Mouse (Mus musculus) midbrain, embryonic 10.5 days (tissue): Measurements from ENCODE around the gene Cradd. TPM values are rescaled to one million over a fixed set of nuclear protein-coding genes. Genes with fewer than 3 reads are reported as not detected.

ENCODE experiments used
- DNase-seq: peaks from one replicate; pipeline ENCODE4 v3.0.0-alpha.2; 2017; ENCODE audit warnings: low spot score
- H3K27ac ChIP-seq: fragments of 300-500 bp; sonication (generic); replicated peaks from 2 replicates; pipeline ENCODE4 v1.5.1; 2016; ENCODE audit warnings: mild to moderate bottlenecking
- H3K27me3 ChIP-seq: fragments of 300-500 bp; sonication (generic); 2 replicates; pipeline ENCODE4 v1.6.1; 2016; ENCODE audit warnings: low read depth, mild to moderate bottlenecking; ENCODE audit not compliant: poor library complexity, severe bottlenecking
- H3K36me3 ChIP-seq: fragments of 300-500 bp; sonication (generic); 2 replicates; pipeline ENCODE4 v1.6.1; 2016; ENCODE audit warnings: mild to moderate bottlenecking, moderate library complexity
- H3K4me1 ChIP-seq: fragments of 300-500 bp; sonication (generic); 2 replicates; pipeline ENCODE4 v1.6.1; 2016
- H3K4me3 ChIP-seq: fragments of 300-500 bp; sonication (generic); 2 replicates; pipeline ENCODE4 v1.5.1; 2016; ENCODE audit warnings: mild to moderate bottlenecking, moderate library complexity
- H3K9me3 ChIP-seq: fragments of 300-500 bp; sonication (generic); replicated peaks from 2 replicates; pipeline ENCODE4 v1.6.1; 2016; ENCODE audit warnings: mild to moderate bottlenecking
- whole genome bisulfite sequencing: fragments of 180-500 bp; shearing (Covaris S2); methylation state at CpG from one replicate; pipeline ENCODE4 v1.1.7; 2016; 5-methylcytosine and 5-hydroxymethylcytosine counted together
- polyA plus RNA-seq: library from polyadenylated mRNA; unstranded; fragments of >200 nt; fragmentation: Nextera tagmentation; extraction: Ambion mirVana; gene quantifications from 2 replicates; pipeline ENCODE4 v1.2.1, GENCODE M21; 2016

The Cradd gene
- polyA plus RNA-seq, 1 experiment from 2014 or later, result 14.4 TPM

- peaks cover 18% of the 10 kb centered on the region for H3K27me3 ChIP-seq
- H3K9me3 ChIP-seq, result no peaks in the 10 kb centered on the region
- 67% methylated on average over 10 of the region's 10 CpGs for WGBS
- no peaks in the 10 kb centered on the region for H3K36me3 ChIP-seq
- no peak overlapping the region for H3K27ac ChIP-seq
- DNase-seq, result no peak
- no peak overlapping the region for H3K4me3 ChIP-seq
- peaks cover 66% of the 10 kb centered on the region for H3K4me1 ChIP-seq
Observed at GRCm38 (mm10) chr10:95258471-95259155, 65.3 kb downstream of the Cradd start.

- Histone ChIP-seq H3K36me3 (no peaks in the 10 kb centered on the region), H3K27ac (no peak overlapping the region), H3K4me3 (no peak overlapping the region), H3K4me1 (peaks cover 62% of the 10 kb centered on the region), H3K9me3 (no peaks in the 10 kb centered on the region), H3K27me3 (peaks cover 12% of the 10 kb centered on the region)
- 63% methylated on average over 8 of the region's 8 CpGs for WGBS
- DNase-seq, result no peak
Observed at GRCm38 (mm10) chr10:95257979-95258378, 66.0 kb downstream of the Cradd start.

GRCm38 (mm10) chr10:95256095-95256494 is 67.8 kb downstream of the Cradd start:
- Histone ChIP-seq H3K4me3 (no peak overlapping the region), H3K27me3 (no peaks in the 10 kb centered on the region), H3K9me3 (no peaks in the 10 kb centered on the region), H3K27ac (peak overlapping the region; percentile 74), H3K4me1 (peaks cover 54% of the 10 kb centered on the region), H3K36me3 (no peaks in the 10 kb centered on the region)
- 38% methylated on average over 7 of the region's 7 CpGs for WGBS
- DNase-seq, result no peak

- DNase-seq, result no peak
- no peak overlapping the region for H3K4me3 ChIP-seq
- H3K27ac ChIP-seq, result no peak overlapping the region
- no peaks in the 10 kb centered on the region for H3K36me3 ChIP-seq
- H3K4me1 ChIP-seq, result peaks cover 61% of the 10 kb centered on the region
- H3K9me3 ChIP-seq, result no peaks in the 10 kb centered on the region
- 86% methylated on average over 8 of the region's 8 CpGs for WGBS
- H3K27me3 ChIP-seq, result no peaks in the 10 kb centered on the region
Observed at GRCm38 (mm10) chr10:95255018-95255680, 68.8 kb downstream of the Cradd start.

- no peak for DNase-seq
- H3K27me3 ChIP-seq, result no peaks in the 10 kb centered on the region
- peak overlapping the region; percentile 18; the same call in 1 of the 2 replicates for H3K27ac ChIP-seq
- H3K9me3 ChIP-seq, result no peaks in the 10 kb centered on the region
- no peaks in the 10 kb centered on the region for H3K36me3 ChIP-seq
- WGBS, result 58% methylated on average over 13 of the region's 13 CpGs
- peaks cover 59% of the 10 kb centered on the region for H3K4me1 ChIP-seq
- no peak overlapping the region for H3K4me3 ChIP-seq
Observed at GRCm38 (mm10) chr10:95254453-95255001, 69.4 kb downstream of the Cradd start.

GRCm38 (mm10) chr10:95254046-95254445 is 69.9 kb downstream of the Cradd start:
- 68% methylated on average over 3 of the region's 3 CpGs for WGBS
- Histone ChIP-seq H3K27me3 (no peaks in the 10 kb centered on the region), H3K36me3 (no peaks in the 10 kb centered on the region), H3K4me1 (peaks cover 54% of the 10 kb centered on the region), H3K27ac (0 out of 2 replicates have a peak overlapping the region, but pooled peaks have one; percentile 18), H3K9me3 (no peaks in the 10 kb centered on the region), H3K4me3 (no peak overlapping the region)
- DNase-seq, result no peak

- H3K36me3 ChIP-seq, result no peaks in the 10 kb centered on the region
- H3K4me3 ChIP-seq, result no peak overlapping the region
- no peaks in the 10 kb centered on the region for H3K9me3 ChIP-seq
- peaks cover 41% of the 10 kb centered on the region for H3K4me1 ChIP-seq
- no peaks in the 10 kb centered on the region for H3K27me3 ChIP-seq
- H3K27ac ChIP-seq, result no peak overlapping the region
- 69% methylated on average over 16 of the region's 16 CpGs for whole genome bisulfite sequencing
- no peak for DNase-seq
Observed at GRCm38 (mm10) chr10:95251674-95252073, 72.3 kb downstream of the Cradd start.

- Histone ChIP-seq H3K4me1 (peaks cover 20% of the 10 kb centered on the region), H3K36me3 (no peaks in the 10 kb centered on the region), H3K27me3 (no peaks in the 10 kb centered on the region), H3K4me3 (no peak overlapping the region), H3K9me3 (no peaks in the 10 kb centered on the region), H3K27ac (no peak overlapping the region)
- WGBS, result 54% methylated on average over 6 of the region's 6 CpGs
- DNase-seq, result no peak
Observed at GRCm38 (mm10) chr10:95248362-95248761, 75.6 kb downstream of the Cradd start.

GRCm38 (mm10) chr10:95246696-95247095 is 77.2 kb downstream of the Cradd start:
- H3K9me3 ChIP-seq, result no peaks in the 10 kb centered on the region

GRCm38 (mm10) chr10:95245680-95245982 is 78.3 kb downstream of the Cradd start:
- DNase-seq, result no peak
- no peaks in the 10 kb centered on the region for H3K27me3 ChIP-seq
- no peaks in the 10 kb centered on the region for H3K36me3 ChIP-seq
- H3K4me1 ChIP-seq, result peaks cover 17% of the 10 kb centered on the region
- no peak overlapping the region for H3K4me3 ChIP-seq
- no peak overlapping the region; the same call in 1 of the 2 replicates for H3K27ac ChIP-seq
- 86% methylated on average over 2 of the region's 2 CpGs for WGBS
- no peaks in the 10 kb centered on the region for H3K9me3 ChIP-seq

More at GRCm38 (mm10) chr10:95246696-95247095, 77.2 kb downstream of the Cradd start:
- Histone ChIP-seq H3K27ac (no peak overlapping the region), H3K4me1 (peaks cover 20% of the 10 kb centered on the region), H3K36me3 (no peaks in the 10 kb centered on the region), H3K4me3 (no peak overlapping the region), H3K27me3 (no peaks in the 10 kb centered on the region)
- 95% methylated on average over 2 of the region's 2 CpGs for WGBS
- no peak for DNase-seq

- no peaks in the 10 kb centered on the region for H3K9me3 ChIP-seq
- H3K27me3 ChIP-seq, result no peaks in the 10 kb centered on the region
- no peaks in the 10 kb centered on the region for H3K36me3 ChIP-seq
- H3K27ac ChIP-seq, result peak overlapping the region; percentile 28; the same call in 1 of the 2 replicates
- H3K4me1 ChIP-seq, result peaks cover 13% of the 10 kb centered on the region
- peak overlapping the region; percentile 16 for H3K4me3 ChIP-seq
- DNase-seq, result no peak
- 44% methylated on average over 20 of the region's 23 CpGs for WGBS
Observed at GRCm38 (mm10) chr10:95244961-95245679, 78.8 kb downstream of the Cradd start.

GRCm38 (mm10) chr10:95239196-95240069 is 84.5 kb downstream of the Cradd start:
- Histone ChIP-seq H3K4me1 (peaks cover 41% of the 10 kb centered on the region), H3K27me3 (0 out of 2 replicates have a peak, but pooled peaks cover 6% of the 10 kb centered on the region), H3K36me3 (no peaks in the 10 kb centered on the region), H3K4me3 (no peak overlapping the region), H3K27ac (no peak overlapping the region), H3K9me3 (no peaks in the 10 kb centered on the region)
- no peak for DNase-seq
- 42% methylated on average over 13 of the region's 13 CpGs for WGBS
